Mouse (Mus musculus) cerebellum, postnatal 4 days (tissue): ENCODE data around the gene Cnpy3.
"Not testable (repeated sequence)": the region's sequence is repeated elsewhere in the genome, so short reads cannot be mapped to it uniquely, and the experiment has no call there.

ENCODE experiments used
- DNase-seq, 2 experiments: peaks; one replicate each; pipeline ENCODE4 v3.0.0; 2022; ENCODE audit warnings: low spot score in 2 of 2, mixed read lengths in 1 of 2

Gene Cnpy3

DNA sequence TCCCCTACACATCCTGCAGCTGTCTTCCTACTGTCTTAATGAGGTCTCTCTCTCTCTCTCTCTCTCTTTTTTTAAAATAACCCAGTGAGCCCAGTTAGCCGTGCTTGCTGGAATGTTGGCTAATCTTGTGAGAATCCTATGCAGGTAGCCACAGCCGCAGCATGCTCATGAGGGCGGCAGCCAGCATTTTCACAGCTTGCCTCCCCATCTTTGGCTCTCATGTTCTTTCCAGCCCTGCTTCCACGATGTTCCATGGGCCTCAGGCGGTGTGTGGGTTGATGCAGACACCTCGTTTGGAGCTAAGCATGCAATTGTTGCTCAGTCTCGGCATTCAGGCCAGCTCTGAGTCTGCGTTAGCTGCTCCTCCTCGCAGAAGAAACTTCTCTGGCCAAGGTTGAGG, 12.9 kb upstream of the Cnpy3 start:
- not testable (repeated sequence) for DNase-seq

DNA sequence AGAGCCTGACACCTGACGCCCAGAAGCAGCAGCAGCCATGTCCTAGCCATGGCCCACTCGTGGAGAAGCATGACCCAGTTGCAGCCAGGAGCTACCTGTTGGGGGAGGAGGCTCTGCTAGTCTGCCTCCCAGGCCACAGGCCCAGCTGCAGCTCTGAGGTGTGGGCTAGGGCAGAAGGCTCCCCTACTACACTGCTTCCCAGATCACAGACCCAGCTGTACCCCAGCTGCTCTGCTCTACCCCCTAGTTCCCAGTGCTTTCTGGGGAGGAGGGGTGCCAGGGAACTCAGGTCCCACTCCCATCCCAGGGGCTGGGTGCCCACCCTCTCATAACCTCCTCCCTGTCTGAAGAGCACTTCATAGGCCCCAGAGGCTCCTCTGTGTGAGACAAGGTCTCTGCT, 11.5 kb upstream of the Cnpy3 start, which contains the start of gene Ptcra:
Ptcra (minus strand) TSS at position 169 of the 400 bp plus-strand sequence.
- DNase-seq: no peak

DNA sequence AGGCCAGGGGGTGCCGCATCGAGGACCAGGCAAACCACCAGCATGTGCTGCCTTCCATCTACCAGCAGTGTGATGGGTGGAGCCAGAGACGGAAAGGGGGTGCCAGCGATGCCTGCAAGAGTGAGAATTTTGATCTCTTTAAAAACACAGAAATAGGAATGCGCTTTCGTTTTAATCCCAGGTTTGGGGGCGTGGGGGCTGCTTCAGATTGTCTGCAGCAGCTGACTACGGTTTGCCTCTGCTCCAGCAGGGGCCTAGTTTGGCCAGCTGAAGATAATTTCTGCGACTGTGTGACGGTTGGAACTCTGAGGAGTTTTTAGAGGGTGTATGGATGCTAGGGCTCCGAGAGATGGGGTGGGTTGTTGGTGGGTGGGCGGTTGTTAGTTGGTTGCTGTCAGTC, 6.7 kb upstream of the Cnpy3 start:
- no peak for DNase-seq

DNA sequence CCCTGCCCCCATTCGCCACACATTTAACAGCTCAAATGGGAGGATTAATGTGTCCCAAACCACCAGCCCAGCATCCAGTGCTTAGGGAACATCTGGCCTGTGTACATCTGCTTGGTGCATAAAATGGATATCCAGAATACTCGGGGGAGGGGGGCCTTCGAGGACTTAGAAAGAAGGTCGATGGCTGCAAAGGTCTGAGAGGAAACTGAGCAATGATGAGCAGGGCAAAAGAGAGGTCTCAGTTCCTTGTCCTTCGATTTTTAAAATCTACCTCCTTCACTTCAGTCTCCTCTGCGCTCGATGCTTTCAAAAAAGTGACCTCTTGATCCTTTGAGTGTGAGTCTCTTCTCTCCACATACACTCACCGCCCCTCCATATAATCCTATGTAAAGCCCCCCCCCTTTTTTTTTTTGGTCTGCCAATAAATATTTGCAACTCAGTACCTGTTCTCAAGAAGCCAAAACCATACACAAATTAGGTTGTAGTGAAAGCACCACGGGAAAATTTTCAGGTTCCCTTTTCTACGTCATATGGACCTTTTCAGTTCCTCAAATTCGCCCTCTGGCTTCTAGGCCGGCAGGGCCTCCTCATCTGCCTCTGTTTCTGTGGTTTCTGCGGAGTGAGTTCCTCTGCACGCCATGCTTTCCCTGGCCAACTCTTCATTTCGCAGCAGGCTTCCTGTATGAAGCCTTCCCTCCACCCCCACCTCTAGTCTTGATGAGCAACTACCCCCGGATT, 789 bp downstream of the Cnpy3 start:
- DNase-seq: no peak

DNA sequence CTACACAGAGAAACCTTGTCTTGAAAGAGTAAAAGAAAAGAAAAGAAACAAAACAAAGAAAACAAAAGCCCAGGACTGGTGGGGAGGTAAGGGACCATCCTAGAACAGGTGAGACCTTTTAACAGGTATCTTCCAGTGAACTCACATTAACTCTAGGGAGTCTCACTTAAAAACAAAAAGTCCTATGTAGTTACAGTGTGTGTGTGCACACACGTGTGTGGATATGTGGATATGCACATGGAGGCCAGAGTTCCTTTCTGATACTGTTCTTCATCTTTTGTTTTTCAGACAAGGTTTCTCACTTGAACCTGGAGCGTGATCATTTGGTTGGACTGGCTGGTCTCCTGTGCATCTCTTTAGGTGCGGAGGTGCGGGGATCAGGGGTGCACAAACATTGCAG, 1.4 kb downstream of the Cnpy3 start:
- DNase-seq: no peak

DNA sequence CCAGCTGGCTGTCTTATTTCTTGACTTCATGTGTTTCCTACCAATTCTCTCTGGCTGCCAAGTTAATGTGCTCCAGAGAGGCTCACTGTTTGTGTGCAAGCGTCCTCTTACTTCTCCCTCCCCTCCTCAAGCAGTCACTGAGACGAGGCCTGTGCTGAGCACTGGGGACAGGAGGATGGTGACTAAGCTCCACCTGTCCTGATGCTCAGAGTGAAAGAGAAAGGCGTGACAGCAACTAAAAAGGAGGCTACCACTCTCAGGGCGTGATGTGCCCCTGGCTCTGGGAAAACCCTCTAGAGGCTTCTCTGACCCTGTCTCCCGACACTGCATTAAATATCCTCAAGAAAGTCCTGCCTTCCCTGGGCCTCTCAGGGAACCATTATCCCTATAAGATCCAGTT, 2.7 kb downstream of the Cnpy3 start:
- DNase-seq: no peak

DNA sequence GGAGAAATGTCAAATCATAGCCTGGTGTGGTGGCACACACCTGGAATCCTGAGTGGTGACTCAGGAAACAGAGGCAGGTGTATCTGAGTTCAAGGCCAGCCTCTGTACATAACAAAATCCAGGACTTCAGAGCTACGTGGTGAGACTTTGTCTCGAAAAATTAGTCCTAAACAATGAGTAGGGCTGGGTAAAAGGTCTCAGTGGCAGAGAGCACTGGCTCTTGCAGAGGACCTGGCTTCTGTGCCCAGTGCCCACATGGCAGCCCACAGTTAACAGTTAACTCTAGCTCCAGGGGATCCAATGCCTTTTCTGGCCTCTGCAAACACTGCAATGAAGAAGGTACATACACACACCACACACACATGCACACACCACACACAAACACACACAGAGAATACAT, 4.2 kb downstream of the Cnpy3 start:
- no peak for DNase-seq

DNA sequence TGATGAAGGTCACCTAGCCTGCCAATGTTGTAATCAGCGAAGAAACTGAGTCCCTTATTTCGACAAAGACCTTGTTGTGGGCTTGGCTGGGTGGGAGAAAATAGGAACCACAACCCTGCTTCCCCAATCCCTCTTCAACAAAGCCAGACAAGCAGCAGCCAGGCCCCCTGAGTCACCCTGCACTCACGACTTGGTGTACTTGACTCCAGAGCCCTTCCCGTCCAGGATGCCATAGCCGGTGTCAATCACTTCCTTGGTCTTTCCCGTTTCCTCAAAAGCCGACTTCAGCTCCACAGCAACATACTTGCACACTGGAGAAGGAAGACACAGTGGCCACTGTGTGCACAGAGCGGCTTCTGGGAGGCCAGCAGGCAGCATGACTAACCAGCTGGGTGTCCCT, 4.8 kb downstream of the Cnpy3 start:
- DNase-seq: no peak

DNA sequence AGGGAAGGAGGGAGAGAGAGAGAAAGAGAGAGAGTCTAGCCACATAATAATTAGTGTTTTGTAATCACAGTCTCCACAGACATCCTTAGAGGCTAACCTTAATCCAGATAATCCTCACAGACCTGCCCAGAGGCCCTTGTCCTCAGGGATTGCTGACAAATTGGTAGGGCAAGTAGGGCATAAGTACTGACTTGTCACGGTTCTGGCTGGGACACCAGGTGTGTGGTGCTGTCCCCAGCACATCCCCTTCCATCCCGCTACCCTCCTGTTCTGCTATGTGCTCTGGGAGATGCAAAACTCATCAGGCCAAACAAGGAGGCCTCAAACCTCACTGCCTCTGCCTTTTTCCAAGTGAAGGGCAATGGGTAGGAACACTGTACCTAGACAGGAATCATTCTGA, 6.5 kb downstream of the Cnpy3 start:
- DNase-seq: no peak

DNA sequence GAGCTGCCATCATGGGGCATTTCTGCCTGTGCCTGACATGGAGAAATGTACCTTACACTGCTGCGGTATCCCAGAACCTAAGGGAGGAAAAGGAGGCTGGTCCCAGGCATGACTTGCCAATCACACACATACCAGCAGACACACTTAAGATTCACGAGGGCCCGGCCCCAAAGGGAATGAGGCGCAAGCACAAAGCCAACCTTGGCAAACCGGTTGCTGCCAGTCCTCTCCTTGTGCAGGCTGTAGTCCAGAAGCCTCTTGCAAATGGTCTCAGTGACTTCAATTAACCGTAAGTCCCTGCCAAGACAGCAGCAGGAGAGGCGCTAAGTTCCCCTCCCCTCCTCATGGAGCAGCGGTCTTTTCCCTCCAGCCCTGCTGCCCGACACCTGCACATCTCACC, 9.0 kb downstream of the Cnpy3 start:
- DNase-seq: no peak

DNA sequence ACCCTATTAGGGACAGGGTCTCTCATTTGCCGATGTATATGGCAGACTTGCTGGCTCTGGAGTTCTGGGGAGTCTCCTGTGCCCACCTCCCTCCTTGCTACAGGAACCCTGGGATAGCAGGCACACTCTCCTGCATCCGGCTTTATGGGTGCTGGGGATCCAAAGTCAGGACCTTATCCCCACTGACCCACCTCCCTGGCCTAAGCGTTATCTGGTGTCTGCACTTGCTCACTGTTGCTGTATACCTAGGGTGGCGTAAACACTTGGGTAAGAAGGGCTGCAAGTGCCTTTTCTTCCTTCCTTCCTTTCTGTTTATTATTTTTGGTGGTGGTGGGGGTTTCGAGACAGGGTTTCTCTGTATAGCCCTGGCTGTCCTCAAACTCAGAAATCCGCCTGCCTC, 10.7 kb downstream of the Cnpy3 start:
- no peak for DNase-seq

DNA sequence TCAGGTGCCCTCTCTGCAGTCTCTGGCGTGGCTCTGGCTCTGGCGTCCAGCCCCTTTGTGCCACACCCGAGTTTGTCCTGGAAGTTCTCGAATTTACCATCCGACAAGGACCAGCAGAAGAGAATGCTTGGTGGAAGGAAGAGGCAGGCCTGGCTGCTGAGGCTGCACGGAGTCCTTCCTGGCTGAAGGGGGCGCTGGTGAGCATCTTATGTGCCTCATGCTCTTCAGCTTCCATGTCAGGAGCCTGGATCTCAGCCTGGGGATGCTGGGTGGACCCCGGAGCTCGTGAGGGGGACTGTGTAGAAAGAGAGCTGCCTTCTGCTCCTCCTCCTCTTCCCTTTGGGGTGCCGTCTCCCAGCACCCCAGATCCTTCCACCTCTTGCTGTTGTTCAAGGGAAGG, 15.9 kb downstream of the Cnpy3 start:
- peak in 1 of 2 experiments; percentile 31 for DNase-seq

DNA sequence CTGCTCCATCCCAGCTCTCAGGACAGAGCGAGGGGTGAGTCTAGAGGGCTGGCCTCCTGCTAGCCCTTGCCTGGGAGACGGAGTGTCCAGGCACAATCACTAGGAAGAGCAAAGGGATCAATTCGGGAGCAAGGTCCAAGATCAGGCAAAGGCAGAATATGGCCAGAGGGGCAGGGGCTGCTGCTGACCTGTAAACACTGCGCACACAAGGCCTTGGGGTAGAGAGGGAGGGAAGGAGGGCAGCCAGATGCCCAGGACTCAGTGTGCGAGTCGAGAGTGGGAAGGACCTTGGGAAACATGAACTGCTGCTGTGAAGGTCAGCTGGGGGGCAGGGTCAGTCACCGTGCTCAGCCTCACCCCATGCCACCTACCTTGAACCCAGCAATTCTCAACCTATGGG, 16.7 kb downstream of the Cnpy3 start:
- DNase-seq: no peak

DNA sequence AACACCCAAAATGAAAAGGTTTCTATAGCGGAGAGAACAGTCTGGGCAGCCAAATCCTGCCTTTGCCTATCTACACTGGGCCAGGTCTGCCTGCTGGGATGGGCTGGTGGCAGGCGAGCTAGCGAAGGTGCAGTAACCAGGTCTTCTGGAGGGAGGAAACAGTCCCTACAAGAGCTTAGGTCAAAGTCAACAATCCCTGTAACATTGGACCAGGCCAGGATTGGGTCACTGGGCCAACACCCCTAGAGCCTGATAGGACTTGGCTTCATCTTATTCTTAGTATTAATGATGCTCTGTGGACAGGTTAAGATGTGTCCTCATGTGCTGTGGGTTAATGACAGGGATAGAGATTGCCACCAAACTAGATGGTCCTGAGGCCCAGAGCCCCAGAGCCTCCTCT, 18.0 kb downstream of the Cnpy3 start:
- no peak for DNase-seq

DNA sequence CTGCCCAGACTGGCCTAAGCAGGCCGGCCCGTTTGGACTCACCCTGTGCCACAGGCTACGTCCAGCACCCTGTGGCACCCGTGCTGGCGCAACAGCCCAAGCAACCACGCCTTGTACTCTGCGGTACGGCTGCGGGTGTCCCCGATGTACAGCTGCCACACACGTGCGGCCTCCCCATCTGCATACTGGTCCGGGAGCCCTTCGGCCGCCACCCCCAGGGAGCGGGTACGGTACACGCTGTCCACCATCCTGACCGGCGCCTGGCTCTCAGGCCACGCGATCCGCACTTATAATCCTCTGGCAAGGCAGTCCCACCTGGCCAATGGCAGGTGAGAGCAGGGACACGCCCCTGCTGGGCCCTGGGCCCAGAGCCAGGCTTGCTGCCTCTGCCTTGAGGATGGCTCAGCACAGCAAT, 23.1 kb downstream of the Cnpy3 start, which contains the start of gene Gnmt:
Gnmt (minus strand) TSS at position 265 of the 415 bp plus-strand sequence.
- DNase-seq: peak in 1 of 2 experiments; percentile 41

DNA sequence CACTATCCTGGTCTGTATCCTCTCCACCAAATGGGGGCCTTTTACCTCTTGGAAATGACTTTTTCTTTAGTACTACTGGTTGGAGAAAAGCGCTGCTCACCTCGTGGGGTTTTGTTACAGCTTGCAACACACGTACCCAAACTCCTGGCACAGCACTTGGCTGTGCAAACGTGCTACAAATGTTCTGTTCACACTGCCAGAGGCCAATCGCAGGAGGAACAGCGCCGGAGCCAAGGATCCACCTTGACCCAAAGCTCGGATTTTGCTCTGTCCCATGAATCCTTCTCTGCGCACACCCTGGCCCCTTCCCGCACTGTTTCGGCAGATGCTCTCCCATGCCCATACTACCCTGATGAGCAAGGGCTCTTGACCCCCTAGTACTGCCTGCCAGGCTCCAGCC, 23.5 kb downstream of the Cnpy3 start:
- no peak for DNase-seq

DNA sequence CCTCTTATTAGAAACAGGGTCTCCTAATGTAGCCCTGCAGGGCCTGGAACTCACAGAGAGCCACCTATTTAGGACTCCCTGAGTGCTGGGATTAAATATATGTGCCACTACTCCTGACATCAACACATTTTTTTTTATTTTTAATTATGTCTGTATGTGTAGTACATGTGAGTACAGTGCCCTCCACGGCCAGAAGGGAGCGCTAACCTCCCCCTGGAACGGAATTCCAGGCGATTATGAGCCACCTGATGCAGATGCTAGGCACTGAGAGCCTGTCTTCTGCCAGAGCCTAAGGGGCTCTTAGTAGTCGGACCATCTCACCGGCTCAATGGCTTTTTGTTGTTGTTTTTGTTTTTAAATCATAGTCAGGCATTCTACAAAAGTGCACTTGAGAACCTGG, 24.0 kb downstream of the Cnpy3 start:
- no peak for DNase-seq

DNA sequence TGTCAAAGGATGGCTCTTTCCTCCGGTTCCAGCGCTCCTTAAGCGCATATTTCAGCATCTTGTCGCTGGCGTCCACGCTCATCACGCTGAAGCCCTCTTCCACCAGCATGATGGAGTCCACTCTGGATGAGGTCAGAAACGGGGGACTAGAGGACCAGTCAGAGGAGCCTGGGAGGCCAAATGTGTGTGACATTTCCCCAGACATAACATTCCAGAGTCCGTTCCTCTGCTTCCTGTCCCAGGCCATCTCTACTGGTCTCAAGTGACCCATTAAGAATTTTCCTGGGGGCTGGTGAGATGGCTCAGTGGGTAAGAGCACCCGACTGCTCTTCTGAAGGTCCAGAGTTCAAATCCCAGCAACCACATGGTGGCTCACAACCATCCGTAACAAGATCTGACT, 24.7 kb downstream of the Cnpy3 start:
- no peak for DNase-seq

DNA sequence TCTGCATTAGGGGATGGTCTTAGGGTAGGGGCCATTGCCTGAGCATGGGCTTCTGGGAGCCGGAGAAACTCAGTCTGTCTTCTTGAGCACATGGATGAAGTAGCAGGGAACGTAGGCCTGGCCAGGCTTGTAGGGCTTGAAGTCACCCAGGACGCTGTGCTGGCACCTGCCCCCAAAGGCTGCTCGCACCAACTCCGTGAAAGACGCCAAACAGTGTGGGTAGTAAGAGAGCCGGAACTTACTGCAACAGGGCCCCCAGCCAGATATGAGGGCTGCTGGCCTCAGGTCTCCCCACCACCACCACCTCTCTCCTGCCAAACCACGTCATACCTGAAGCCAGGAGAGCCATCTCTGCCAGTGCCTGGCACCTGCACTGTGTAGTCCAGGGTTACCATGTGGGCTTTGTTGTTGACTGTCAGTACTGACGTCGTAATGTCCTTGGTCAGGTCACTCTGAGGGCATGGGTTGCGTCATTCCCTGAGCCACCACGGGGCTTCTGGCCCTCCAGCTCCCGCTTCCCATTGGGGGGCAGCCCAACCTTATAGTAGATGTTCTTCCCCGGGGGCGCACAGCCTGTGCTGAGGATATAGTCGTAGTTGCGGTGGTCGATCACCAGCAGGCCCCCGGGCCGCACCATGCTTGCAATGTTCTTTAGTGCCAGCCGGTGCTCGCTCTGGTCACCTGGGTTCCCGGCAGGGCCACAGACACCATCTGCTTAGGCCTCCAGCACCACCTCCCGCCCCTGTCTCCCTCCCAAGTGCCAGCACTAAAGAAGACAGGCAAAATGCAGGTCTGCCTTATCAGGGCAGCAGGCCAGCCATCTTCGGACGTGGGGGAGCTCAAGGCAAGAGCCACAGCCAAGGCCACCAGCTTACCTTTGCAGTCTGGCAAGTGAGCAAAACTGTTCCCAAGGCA, 26.0 kb downstream of the Cnpy3 start:
- DNase-seq: no peak

DNA sequence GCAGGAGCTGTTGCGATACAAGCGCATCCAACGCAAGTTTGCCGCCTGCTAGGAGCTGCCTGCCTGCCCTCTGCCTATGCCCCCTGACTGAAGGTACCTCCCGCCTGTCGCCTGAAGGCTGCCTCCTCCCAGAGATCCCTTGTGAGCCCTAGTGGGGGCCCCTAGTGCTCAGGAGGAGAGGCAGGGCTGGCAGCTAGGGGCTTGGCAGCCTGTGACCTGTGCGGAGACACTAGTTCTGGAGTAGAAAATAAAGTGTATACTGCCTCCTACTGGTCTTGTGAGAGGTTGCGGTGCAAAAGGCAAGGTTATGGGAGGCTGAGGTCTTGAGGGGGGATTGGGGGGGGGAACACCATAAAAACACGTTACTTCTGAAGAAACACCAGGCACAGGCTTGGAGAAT, 26.7 kb downstream of the Cnpy3 start:
- DNase-seq: no peak

DNA sequence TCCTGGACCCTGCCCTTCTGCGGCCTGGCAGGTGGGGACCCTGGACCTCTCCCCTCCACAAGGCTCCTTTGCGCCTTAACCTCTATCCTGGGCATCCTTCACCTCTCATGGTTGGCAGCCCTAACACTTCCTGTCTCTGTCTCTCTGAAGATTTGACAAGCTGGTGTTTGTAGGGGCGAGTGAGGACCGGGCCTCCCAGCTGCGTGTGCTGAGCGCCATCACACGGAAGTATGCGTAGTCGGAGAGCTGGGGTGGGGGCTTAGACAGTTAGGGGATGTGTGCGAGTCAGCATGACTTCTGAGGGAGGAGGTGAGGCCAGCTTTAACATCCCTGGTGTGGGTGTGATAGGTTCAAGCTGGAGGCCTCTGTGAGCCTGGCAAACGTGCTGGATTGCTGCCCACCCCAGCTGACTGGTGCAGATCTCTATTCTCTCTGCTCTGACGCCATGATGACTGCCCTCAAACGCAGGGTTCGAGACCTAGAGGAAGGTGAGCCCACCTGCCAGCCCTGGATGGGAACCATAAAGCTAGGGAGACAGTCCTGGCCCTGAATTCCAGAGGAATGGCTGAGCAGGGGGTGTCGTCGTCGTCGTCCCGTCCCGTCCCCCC, 27.4 kb downstream of the Cnpy3 start:
- DNase-seq: no peak

DNA sequence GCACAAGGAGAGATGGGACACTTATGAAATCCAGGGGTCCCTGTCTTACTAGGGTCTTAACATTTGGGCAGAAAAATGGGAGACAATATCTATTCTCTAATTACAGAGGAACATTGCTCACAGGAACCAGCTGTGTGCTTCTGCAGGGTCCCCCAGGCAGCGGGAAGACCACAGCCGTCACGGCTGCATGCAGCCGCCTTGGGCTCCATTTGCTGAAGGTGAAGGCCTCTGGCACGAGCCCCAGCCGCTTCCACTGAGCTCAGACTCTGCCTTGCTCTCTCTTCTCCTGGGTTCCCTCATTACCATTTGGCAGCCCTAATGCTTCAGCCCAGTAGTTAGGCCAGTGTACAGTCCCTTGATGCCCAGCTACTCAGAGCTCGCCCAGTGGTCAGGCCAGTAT, 30.9 kb downstream of the Cnpy3 start:
- DNase-seq: no peak
